Mouse (Mus musculus) hindbrain, embryonic 13.5 days (tissue): ENCODE results near the gene Slc2a1. TPM values are rescaled to one million over a fixed set of nuclear protein-coding genes. Genes with fewer than 3 reads are reported as not detected.

Source experiments
- ATAC-seq: fragments of 200-750 bp; cut with Nextera tagmentation; 2 replicates; pipeline ENCODE4 v1.8.0; 2017; ENCODE audit warnings: moderate TSS enrichment; ENCODE audit not compliant: low FRiP score
- H3K27ac ChIP-seq: fragments of 300-500 bp; sonication (generic); 2 replicates; pipeline ENCODE4 v1.5.1; 2015; ENCODE audit warnings: inconsistent platforms, mild to moderate bottlenecking, moderate library complexity
- H3K27me3 ChIP-seq: fragments of 300-500 bp; sonication (generic); 2 replicates; pipeline ENCODE4 v1.6.1; 2015; ENCODE audit warnings: mild to moderate bottlenecking, inconsistent platforms
- H3K36me3 ChIP-seq: fragments of 300-500 bp; sonication (generic); 2 replicates; pipeline ENCODE4 v1.6.1; 2015; ENCODE audit warnings: mild to moderate bottlenecking, inconsistent platforms
- H3K4me1 ChIP-seq: fragments of 300-500 bp; sonication (generic); replicated peaks from 2 replicates; pipeline ENCODE4 v1.6.1; 2015; ENCODE audit warnings: inconsistent platforms
- H3K4me2 ChIP-seq: fragments of 300-500 bp; sonication (generic); 2 replicates; pipeline ENCODE4 v1.6.1; 2015; ENCODE audit warnings: inconsistent platforms, mild to moderate bottlenecking, moderate library complexity
- H3K4me3 ChIP-seq: fragments of 300-500 bp; sonication (generic); 2 replicates; pipeline ENCODE4 v1.5.1; 2015; ENCODE audit warnings: mild to moderate bottlenecking, inconsistent platforms
- H3K9ac ChIP-seq: fragments of 300-500 bp; sonication (generic); 2 replicates; pipeline ENCODE4 v1.6.1; 2015; ENCODE audit warnings: mild to moderate bottlenecking, inconsistent platforms
- H3K9me3 ChIP-seq: fragments of 300-500 bp; sonication (generic); 2 replicates; pipeline ENCODE4 v1.6.1; 2016; ENCODE audit warnings: inconsistent platforms
- WGBS: fragments of 180-500 bp; shearing (Covaris S2); methylation state at CpG from one replicate; pipeline ENCODE4 v1.1.7; 2015; 5-methylcytosine and 5-hydroxymethylcytosine counted together
- polyA plus RNA-seq: library from polyadenylated mRNA; unstranded; fragments of >200 nt; fragmentation: Nextera tagmentation; extraction: Ambion mirVana; gene quantifications from 2 replicates; pipeline ENCODE4 v1.2.1, GENCODE M21; 2015

Slc2a1 gene
- polyA plus RNA-seq, 1 experiment from 2014 or later = 96.5 TPM

- Histone ChIP-seq H3K4me1 (peaks cover 18% of the 10 kb centered on the region), H3K36me3 (peaks cover 38% of the 10 kb centered on the region), H3K27ac (peak overlapping the region; percentile 75), H3K4me2 (peak overlapping the region; percentile 54), H3K9ac (peak overlapping the region; percentile 63), H3K4me3 (peak overlapping the region; percentile 29), H3K27me3 (no peaks in the 10 kb centered on the region), H3K9me3 (no peaks in the 10 kb centered on the region)
- WGBS = 15% methylated on average over 18 of the region's 18 CpGs
- peak; percentile 91 for ATAC-seq
Observed at GRCm38 (mm10) chr4:119138171-119138570, 29.7 kb downstream of the Slc2a1 start.

GRCm38 (mm10) chr4:119138776-119139175 lies 30.3 kb downstream of the Slc2a1 start:
- H3K4me3 ChIP-seq = peak overlapping the region; percentile 29
- peaks cover 18% of the 10 kb centered on the region for H3K4me1 ChIP-seq
- no peaks in the 10 kb centered on the region for H3K27me3 ChIP-seq
- peaks cover 32% of the 10 kb centered on the region for H3K36me3 ChIP-seq
- ATAC-seq = no peak
- 0 out of 2 replicates have a peak overlapping the region, but pooled peaks have one; percentile 75 for H3K27ac ChIP-seq
- 0 out of 2 replicates have a peak overlapping the region, but pooled peaks have one; percentile 63 for H3K9ac ChIP-seq
- peak overlapping the region; percentile 54 for H3K4me2 ChIP-seq
- WGBS = 49% methylated on average over 8 of the region's 8 CpGs
- H3K9me3 ChIP-seq = no peaks in the 10 kb centered on the region

GRCm38 (mm10) chr4:119140126-119140525 lies 31.6 kb downstream of the Slc2a1 start:
- 55% methylated on average over 3 of the region's 3 CpGs for WGBS

DNA sequence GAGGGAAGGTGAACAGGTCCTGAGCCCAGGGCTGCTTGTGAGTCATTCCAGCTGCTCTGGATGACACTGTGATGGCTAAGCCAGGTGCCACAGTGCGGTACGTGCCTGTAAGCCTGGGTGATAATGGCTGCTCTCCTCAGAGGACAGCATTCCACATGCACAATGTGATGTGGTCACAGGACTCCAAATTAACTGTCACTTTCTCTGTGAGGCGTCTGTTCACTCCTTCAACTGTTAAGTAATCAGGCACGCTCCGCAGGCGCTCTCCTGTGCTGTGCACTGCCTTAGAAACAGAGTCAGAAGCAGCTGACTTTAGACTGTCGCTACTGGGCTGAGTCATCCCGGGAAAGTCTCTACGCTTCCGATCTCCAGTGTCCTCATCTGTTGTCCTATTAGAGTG lies 32.7 kb downstream of the Slc2a1 start:
- no peak; the same call in 1 of the 2 replicates for ATAC-seq
- 51% methylated on average over 10 of the region's 10 CpGs for WGBS

More at GRCm38 (mm10) chr4:119140126-119140525, 31.6 kb downstream of the Slc2a1 start:
- H3K36me3 ChIP-seq = peaks cover 18% of the 10 kb centered on the region
- no peak overlapping the region for H3K27ac ChIP-seq
- no peaks in the 10 kb centered on the region for H3K27me3 ChIP-seq
- peaks cover 18% of the 10 kb centered on the region for H3K4me1 ChIP-seq
- H3K4me2 ChIP-seq = no peak overlapping the region
- H3K4me3 ChIP-seq = no peak overlapping the region
- no peaks in the 10 kb centered on the region for H3K9me3 ChIP-seq
- H3K9ac ChIP-seq = no peak overlapping the region
- ATAC-seq = no peak

GRCm38 (mm10) chr4:119142230-119142871 lies 33.8 kb downstream of the Slc2a1 start:
- H3K27me3 ChIP-seq = no peaks in the 10 kb centered on the region
- H3K4me3 ChIP-seq = peak overlapping the region; percentile 25; the same call in 1 of the 2 replicates
- no peaks in the 10 kb centered on the region for H3K9me3 ChIP-seq
- H3K4me1 ChIP-seq = peaks cover 18% of the 10 kb centered on the region
- H3K9ac ChIP-seq = peak overlapping the region; percentile 56; the same call in 1 of the 2 replicates
- ATAC-seq = peak; percentile 71
- H3K4me2 ChIP-seq = peak overlapping the region; percentile 49
- WGBS = 26% methylated on average over 24 of the region's 24 CpGs
- H3K36me3 ChIP-seq = no peaks in the 10 kb centered on the region
- H3K27ac ChIP-seq = 0 out of 2 replicates have a peak overlapping the region, but pooled peaks have one; percentile 48

More for the DNA sequence above, 32.7 kb downstream of the Slc2a1 start:
- H3K36me3 ChIP-seq = peaks cover 7% of the 10 kb centered on the region
- H3K4me1 ChIP-seq = peaks cover 18% of the 10 kb centered on the region
- H3K27ac ChIP-seq = no peak overlapping the region
- H3K4me2 ChIP-seq = no peak overlapping the region
- no peaks in the 10 kb centered on the region for H3K27me3 ChIP-seq
- H3K9ac ChIP-seq = no peak overlapping the region
- no peaks in the 10 kb centered on the region for H3K9me3 ChIP-seq
- no peak overlapping the region for H3K4me3 ChIP-seq

DNA sequence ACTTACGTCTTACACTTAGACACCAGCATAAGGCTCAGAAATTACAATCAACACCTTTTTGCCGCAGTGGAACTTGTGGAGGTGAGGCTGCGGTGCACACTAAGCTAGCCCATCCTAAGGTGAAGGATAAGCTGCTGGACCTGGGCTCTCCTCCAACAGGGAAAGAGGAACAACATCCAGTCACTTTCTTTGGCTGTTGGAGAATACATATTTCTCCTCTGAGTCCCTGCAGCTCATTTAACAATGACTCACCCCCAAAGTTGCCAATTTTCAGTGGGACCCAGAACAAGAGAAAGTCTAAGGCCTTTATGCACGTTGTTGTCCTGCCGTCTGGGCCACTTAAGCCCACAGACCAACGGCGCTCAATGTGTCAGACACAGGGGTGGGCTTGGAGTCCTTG lies 38.3 kb downstream of the Slc2a1 start:
- H3K9ac ChIP-seq = no peak overlapping the region
- H3K27me3 ChIP-seq = no peaks in the 10 kb centered on the region
- H3K27ac ChIP-seq = no peak overlapping the region
- no peak overlapping the region for H3K4me2 ChIP-seq
- H3K4me1 ChIP-seq = peaks cover 3% of the 10 kb centered on the region; the same call in 1 of the 2 replicates
- WGBS = 90% methylated on average over 7 of the region's 7 CpGs
- no peaks in the 10 kb centered on the region for H3K9me3 ChIP-seq
- no peaks in the 10 kb centered on the region for H3K36me3 ChIP-seq
- no peak overlapping the region for H3K4me3 ChIP-seq
- no peak for ATAC-seq

- Histone ChIP-seq H3K4me2 (no peak overlapping the region), H3K4me1 (peaks cover 3% of the 10 kb centered on the region; the same call in 1 of the 2 replicates), H3K36me3 (no peaks in the 10 kb centered on the region), H3K27me3 (no peaks in the 10 kb centered on the region), H3K4me3 (no peak overlapping the region), H3K9me3 (no peaks in the 10 kb centered on the region), H3K9ac (no peak overlapping the region), H3K27ac (no peak overlapping the region)
- no peak for ATAC-seq
- WGBS = 93% methylated on average over 5 of the region's 5 CpGs
Observed at GRCm38 (mm10) chr4:119147347-119147746, 38.8 kb downstream of the Slc2a1 start.

- Histone ChIP-seq H3K27ac (no peak overlapping the region), H3K36me3 (no peaks in the 10 kb centered on the region), H3K4me1 (no peaks in the 10 kb centered on the region), H3K4me3 (no peak overlapping the region), H3K9ac (no peak overlapping the region), H3K4me2 (no peak overlapping the region), H3K9me3 (no peaks in the 10 kb centered on the region), H3K27me3 (no peaks in the 10 kb centered on the region)
- WGBS = 92% methylated on average over 11 of the region's 11 CpGs
- ATAC-seq = no peak
Observed at GRCm38 (mm10) chr4:119148741-119149140, 40.2 kb downstream of the Slc2a1 start.

DNA sequence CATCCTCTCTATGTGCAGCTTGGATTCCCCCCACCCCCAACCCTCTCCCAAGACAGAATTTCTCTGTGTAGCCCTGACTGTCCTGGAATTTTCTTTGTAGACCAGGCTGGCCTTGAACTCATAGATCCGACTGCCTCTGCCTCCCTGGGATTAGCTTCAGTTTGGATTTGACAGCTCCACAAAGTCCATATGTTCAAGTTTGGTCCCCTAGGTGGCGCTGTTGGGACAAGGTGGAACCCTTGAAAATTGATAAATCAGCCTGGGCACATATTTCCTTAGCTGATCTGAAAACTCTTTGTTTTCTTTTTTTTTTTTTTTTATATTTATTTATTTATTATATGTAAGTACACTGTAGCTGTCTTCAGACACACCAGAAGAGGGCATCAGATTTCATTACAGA lies 48.7 kb downstream of the Slc2a1 start:
- Histone ChIP-seq H3K4me1 (no peaks in the 10 kb centered on the region), H3K27me3 (no peaks in the 10 kb centered on the region), H3K4me3 (no peak overlapping the region), H3K36me3 (no peaks in the 10 kb centered on the region), H3K9me3 (no peaks in the 10 kb centered on the region), H3K4me2 (no peak overlapping the region), H3K9ac (no peak overlapping the region), H3K27ac (no peak overlapping the region)
- 33% methylated on average over 2 of the region's 2 CpGs for WGBS
- no peak for ATAC-seq

DNA sequence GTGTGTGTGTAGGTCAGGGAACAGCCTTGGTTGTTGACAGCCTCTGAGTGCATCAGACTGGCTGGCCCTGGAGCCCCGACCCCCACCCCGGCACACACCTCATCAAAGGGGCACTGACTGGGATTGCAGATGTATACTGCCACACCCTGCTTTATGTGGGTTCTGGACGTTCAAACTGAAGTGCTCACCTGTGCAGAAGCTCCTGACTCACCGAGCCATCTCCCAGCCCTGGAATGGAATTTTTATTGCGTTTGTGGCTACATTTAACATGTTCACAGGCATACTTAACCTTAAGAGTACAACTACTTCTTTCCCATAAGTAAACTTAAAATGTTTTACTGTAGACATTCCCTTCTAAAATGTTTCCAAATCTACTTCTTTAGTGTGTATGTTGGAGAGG lies 49.4 kb downstream of the Slc2a1 start:
- Histone ChIP-seq H3K4me2 (no peak overlapping the region), H3K27me3 (no peaks in the 10 kb centered on the region), H3K4me1 (no peaks in the 10 kb centered on the region), H3K4me3 (no peak overlapping the region), H3K9ac (no peak overlapping the region), H3K36me3 (no peaks in the 10 kb centered on the region), H3K27ac (no peak overlapping the region), H3K9me3 (no peaks in the 10 kb centered on the region)
- ATAC-seq = no peak
- 92% methylated on average over 5 of the region's 5 CpGs for WGBS

GRCm38 (mm10) chr4:119161358-119161757 lies 52.8 kb downstream of the Slc2a1 start:
- Histone ChIP-seq H3K4me3 (no peak overlapping the region), H3K4me1 (no peaks in the 10 kb centered on the region), H3K27ac (no peak overlapping the region), H3K4me2 (no peak overlapping the region), H3K9ac (no peak overlapping the region), H3K36me3 (no peaks in the 10 kb centered on the region), H3K27me3 (no peaks in the 10 kb centered on the region), H3K9me3 (no peaks in the 10 kb centered on the region)
- 82% methylated on average over 3 of the region's 3 CpGs for WGBS
- ATAC-seq = no peak

DNA sequence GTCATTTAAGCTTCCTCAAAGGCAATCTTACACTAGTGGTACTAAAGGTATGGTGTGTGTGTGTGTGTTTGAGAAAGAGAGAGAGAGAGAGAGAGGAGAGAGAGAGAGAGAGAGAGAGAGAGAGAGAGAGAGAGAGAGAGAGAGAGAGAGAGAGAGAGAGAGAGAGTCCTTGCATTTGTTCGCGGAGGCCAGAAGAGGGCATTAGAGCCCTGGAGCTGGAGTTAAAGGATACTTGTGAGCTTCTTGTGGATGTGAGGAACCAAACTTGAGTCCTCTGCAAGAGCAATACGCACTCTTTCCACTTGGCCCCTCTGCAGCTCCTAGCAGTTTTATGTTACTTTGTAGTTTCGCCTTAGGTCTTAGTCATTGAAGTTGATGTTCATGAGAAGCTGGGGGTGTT lies 54.5 kb downstream of the Slc2a1 start:
- Histone ChIP-seq H3K27me3 (no peaks in the 10 kb centered on the region), H3K4me1 (no peaks in the 10 kb centered on the region), H3K9ac (no peak overlapping the region), H3K9me3 (no peaks in the 10 kb centered on the region), H3K4me3 (no peak overlapping the region), H3K27ac (no peak overlapping the region), H3K36me3 (no peaks in the 10 kb centered on the region), H3K4me2 (no peak overlapping the region)
- WGBS = 75% methylated on average over 4 of the region's 4 CpGs
- ATAC-seq = no peak

GRCm38 (mm10) chr4:119165916-119166315 lies 57.4 kb downstream of the Slc2a1 start:
- no peak overlapping the region for H3K4me2 ChIP-seq
- H3K9me3 ChIP-seq = no peaks in the 10 kb centered on the region
- ATAC-seq = no peak
- H3K4me3 ChIP-seq = no peak overlapping the region
- no peaks in the 10 kb centered on the region for H3K27me3 ChIP-seq
- WGBS = 85% methylated on average over 7 of the region's 7 CpGs
- H3K36me3 ChIP-seq = peaks cover 29% of the 10 kb centered on the region
- no peaks in the 10 kb centered on the region for H3K4me1 ChIP-seq
- no peak overlapping the region for H3K9ac ChIP-seq
- no peak overlapping the region for H3K27ac ChIP-seq
